Mouse (Mus musculus) layer of hippocampus, postnatal 36 days (tissue): ENCODE data around the gene Syne2. TPM values are rescaled to one million over a fixed set of nuclear protein-coding genes. Genes with fewer than 3 reads are reported as not detected.

Experiments
- DNase-seq, 2 experiments: peaks; one replicate each; pipeline ENCODE4 v3.0.0; 2022
- total RNA-seq, 2 experiments: library from RNA; stranded (reverse); gene quantifications; 2 replicates each; pipeline ENCODE4 v1.2.3; 2021

Syne2 gene
- total RNA-seq, 2 experiments from 2014 or later = 21.0 to 25.0 TPM

GRCm38 (mm10) chr12:75873546-75874235, 55.8 kb downstream of the Syne2 start:
- no peak for DNase-seq

DNA sequence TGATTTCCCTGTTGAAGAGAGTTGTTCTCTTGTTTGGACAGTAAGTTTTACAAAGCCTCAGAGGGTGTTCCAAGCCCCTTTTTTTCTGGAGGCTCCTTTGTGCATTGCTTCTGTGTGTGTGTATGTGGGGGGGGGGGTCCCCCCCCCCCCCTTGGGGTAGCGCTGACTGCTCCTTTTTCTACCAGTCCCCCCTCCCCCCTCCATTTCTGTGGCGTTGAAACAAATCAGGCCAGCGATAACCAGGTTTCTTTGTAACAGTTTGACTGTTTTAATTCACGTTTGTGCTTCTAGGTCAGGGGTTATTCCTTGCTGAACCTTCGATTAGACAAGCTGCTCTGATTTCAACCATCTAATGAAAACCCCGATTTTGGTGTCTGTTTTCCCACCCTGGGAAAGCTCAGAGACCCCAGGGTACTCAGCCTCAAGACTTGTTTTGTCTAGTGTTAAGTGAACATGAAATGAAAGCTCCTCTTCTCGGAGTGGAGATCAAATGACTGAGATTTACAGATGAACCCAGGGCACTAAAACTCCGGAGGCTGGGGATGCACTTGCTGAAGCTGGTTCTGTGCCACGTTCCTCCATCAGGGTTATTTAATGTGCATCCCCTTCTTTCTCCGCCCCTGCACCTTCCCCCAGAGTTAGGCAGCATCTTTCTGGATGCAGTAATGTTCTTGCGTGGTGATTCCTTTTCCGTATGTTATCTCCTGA, 56.5 kb downstream of the Syne2 start:
- DNase-seq = no peak

DNA sequence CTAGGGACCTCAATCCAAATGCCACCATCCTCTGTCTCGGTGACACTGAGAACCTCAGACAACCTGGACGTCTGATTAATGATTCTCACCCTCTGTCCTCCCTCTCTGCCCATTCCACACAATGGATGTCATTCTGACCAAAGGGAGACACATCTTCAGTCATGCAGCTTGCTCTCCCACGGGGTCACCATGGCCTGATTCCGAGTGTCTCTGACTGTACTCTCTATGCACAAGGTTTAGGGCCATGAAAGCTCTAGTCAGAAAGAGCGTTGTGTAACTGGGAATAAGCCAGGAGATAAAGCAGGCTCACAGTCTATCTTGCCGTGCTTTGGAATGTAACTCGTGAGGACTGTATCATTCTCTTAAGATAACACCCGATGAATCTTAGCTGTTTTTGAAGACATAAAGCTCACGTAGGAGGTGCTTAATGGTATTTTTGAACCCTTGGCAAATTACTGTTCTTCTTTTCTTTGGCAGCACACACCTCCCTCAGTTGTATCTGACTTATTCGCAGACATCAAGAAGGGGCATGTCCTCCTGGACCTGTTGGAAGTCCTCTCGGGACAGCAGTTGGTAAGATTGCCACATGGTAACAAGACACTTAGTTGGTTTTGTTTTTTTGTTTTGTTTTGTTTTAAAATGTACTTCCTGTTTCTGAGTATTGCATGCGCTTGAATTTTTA, 61.8 kb downstream of the Syne2 start:
- DNase-seq = no peak

DNA sequence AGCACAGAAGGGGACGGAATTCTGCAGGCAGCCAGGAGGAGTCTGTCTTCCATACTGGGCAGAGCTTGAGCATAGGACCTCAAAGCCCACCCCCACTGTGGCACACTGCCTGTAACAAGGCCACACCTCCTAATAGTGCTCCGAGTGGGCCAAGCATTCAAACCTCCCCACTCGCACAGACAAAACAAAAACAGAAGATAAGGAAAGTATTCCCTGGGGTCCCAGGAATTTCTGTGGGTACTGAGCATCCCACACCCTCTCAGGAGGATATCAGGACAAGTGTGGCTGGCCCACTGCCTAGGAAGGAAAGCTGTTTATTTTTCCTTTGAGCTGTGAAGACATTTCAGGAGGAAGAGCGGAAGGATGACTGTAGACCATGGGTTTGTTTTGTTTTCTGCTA, 63.6 kb downstream of the Syne2 start:
- DNase-seq = no peak

DNA sequence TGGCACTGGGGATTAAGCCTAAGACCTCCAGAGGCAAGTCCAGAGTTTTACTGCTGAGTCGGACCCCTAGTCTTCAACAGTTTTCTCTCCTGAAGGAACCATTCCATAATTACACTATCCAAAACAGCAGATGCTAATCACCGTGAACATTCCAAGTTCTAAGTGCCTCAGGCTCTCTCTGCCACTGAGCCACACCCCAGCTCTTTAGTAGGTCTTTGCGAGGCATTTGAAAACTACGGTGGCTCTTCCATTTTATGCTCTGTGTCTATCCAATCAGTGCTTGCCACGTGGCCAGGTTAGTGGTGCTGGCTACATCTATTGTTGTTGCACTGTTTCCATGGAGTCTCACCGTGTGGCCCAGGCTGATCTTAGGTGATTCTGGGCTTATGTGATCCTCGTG, 68.2 kb downstream of the Syne2 start:
- no peak for DNase-seq

DNA sequence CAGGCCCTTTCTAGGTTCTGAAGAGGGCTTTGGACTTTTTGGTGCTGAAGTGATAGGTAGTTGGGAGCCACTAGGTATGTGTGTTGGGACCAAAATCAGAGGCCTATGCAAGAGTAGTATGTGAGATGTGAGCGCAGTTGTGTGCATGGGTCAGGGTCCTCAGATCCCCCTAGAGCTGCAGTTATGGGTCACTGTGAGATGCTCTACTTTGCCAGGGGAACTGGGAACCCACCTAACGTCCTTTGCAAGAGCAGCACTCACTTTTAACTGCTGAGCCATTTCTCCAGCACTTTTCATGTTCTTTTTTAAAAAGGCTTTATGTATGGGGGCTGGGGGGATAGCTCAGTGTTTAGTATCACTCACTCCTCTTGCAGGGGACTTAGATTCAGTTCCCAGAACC, 69.0 kb downstream of the Syne2 start:
- no peak for DNase-seq

- DNase-seq = no peak
Measured at GRCm38 (mm10) chr12:75888721-75889120, 70.8 kb downstream of the Syne2 start.

- DNase-seq = no peak
Measured at GRCm38 (mm10) chr12:75891206-75891605, 73.3 kb downstream of the Syne2 start.

- no peak for DNase-seq
Measured at GRCm38 (mm10) chr12:75893392-75893791, 75.5 kb downstream of the Syne2 start.

DNA sequence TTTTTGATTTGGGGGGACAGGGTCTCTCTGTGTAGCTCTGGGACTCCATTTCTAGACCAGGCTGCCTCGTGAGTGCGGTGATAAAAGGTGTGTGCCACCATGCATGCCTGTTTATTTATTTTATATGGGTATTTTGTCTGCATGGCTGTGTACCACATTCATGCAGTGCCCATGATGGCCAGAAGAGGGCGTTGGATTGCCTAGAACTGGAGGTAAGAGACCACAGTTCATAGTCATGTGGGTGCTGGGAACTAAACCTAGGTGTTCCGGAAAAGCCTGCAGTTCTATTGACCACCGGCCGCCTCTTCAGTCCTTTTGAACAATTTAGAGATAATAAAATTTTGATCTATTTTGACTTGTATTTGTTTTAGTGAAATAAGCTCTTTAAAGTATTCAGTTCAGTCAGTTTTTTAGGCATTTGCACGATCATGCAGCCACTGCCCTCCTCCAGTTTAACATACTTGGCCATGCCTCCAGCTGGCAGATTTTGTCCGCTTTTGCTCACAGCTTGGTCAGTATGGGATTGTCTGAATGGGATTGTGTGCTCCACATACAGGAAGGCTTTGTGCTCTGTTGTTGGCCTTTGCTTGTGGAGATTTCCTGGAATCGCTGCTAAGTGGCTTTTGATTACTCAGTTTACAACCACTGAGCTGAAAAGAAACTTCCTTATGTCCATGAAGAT, 76.5 kb downstream of the Syne2 start:
- DNase-seq = no peak

DNA sequence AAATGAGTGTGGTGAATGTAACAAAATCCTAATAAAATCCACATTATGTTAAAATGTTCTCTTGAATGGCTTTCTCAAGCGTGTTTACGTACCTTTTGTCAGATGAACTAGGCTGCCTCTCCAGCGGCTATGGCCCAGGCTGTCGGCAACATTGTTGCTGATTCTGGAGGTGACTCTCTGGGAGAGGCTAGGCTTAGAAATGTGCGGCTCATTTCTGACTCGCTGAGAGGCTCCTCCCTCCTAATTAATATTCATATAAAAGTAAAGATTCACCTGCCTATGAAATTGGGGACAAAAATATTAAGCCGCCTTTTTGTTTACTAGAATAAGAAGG, 77.0 kb downstream of the Syne2 start:
- DNase-seq = no peak

GRCm38 (mm10) chr12:75897793-75898192, 79.9 kb downstream of the Syne2 start:
- DNase-seq = no peak

- DNase-seq = no peak
Measured at GRCm38 (mm10) chr12:75901721-75902120, 83.8 kb downstream of the Syne2 start.

- no peak for DNase-seq
Measured at GRCm38 (mm10) chr12:75904068-75904467, 86.1 kb downstream of the Syne2 start.

GRCm38 (mm10) chr12:75905304-75905703, 87.4 kb downstream of the Syne2 start:
- DNase-seq = no peak

DNA sequence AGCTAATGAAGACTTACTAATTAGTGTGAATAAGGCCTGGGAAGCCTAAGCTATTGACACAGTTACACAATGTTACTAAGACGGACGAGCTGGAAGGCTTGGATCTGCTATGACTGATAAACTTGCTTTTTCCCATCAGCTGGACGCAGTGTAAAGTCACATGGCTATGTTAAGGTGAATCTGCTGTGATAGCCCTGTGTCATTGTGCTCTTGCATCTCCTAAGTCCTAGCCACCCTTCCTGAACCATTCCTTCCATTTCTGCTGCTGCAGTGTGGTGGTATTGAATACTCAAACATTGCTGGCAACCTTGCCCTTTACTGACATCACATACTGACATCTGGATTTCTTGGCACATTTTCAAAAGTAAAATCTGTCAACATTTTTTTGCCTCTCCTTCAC, 90.5 kb downstream of the Syne2 start:
- no peak for DNase-seq

DNA sequence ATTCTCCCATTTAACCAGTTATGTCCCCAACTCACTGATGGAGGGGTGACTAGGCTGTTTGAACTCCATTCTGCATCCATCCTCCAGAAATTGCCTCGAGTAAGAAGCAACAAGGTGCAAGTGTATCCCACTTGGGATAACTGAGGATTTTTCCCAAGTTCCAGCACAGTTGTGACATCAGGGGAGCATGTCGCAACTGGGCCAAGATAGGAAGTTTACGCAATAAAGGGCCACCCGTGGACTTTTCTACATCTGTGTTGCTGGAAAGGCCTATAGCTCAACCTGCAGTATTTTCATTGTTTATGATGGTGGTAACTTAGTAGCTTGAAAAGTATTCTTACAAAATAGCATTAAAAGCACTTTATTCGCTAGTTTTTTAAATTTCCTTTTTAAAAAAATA, 97.8 kb downstream of the Syne2 start:
- no peak for DNase-seq

GRCm38 (mm10) chr12:75918415-75918814, 100.5 kb downstream of the Syne2 start:
- DNase-seq = no peak

GRCm38 (mm10) chr12:75918914-75919313, 101.0 kb downstream of the Syne2 start:
- peak; percentile 21 to 29 for DNase-seq

DNA sequence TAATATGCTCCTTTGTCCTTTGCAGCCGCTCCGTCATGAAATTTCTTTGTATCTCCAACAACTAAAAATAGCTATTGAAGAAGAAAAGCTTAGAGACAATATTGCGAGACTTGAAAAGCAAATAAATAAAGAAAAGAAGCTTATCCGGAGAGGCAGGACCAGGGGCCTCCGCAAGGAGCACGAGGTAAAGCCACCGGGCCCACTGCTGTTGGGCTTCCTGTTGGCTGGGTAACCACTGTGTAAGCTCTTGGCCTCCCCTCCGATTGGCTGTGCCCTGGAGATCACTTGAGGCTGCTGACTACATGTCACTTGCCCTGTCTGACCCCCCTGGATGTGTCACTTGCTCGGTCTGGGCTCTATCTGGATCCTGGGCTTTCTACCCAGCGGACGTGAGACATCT, 105.0 kb downstream of the Syne2 start:
- DNase-seq = no peak

DNA sequence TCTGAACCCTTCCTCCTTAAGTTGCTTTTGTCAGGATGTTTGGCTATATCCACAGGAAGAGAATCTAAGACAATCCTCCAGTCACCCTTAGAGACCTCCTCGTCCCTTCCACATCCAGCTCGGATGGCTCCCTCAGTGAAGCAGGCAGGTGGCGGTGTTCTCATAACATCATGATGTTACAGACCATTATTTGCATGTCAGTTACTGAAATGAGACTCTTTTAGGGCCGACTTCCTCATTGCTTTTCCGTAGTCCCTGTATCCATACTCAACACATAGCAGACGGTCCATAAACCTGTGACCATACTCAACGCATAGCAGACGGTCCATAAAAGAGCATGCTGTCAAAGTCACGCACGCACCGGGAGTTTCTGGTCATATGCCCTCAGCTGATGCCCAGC, 106.9 kb downstream of the Syne2 start:
- DNase-seq = no peak

- DNase-seq = no peak
Measured at GRCm38 (mm10) chr12:75927596-75927995, 109.7 kb downstream of the Syne2 start.

GRCm38 (mm10) chr12:75933561-75933960, 115.6 kb downstream of the Syne2 start:
- DNase-seq = no peak
